Mouse (Mus musculus) embryonic facial prominence, embryonic 11.5 days (tissue): Measurements from ENCODE around the gene Fam49a. TPM values are rescaled to one million over a fixed set of nuclear protein-coding genes. Genes with fewer than 3 reads are reported as not detected.

Experiments
- ATAC-seq: fragments of 200-750 bp; cut with Nextera tagmentation; replicated peaks from 2 replicates; pipeline ENCODE4 v1.8.0; 2017; ENCODE audit warnings: low read depth; ENCODE audit not compliant: insufficient number of reproducible peaks, low FRiP score, low TSS enrichment
- DNase-seq: peaks from one replicate; pipeline ENCODE4 v3.0.0-alpha.2; 2015; ENCODE audit warnings: low spot score
- H3K27ac ChIP-seq: fragments of 300-500 bp; sonication (generic); replicated peaks from 2 replicates; pipeline ENCODE4 v1.5.1; 2014; ENCODE audit warnings: mild to moderate bottlenecking, low read depth, low read length, control low read depth
- H3K27me3 ChIP-seq: fragments of 300-500 bp; sonication (generic); 2 replicates; pipeline ENCODE4 v1.6.1; 2014; ENCODE audit warnings: mild to moderate bottlenecking, low read length, moderate library complexity, mixed read lengths; ENCODE audit not compliant: control insufficient read depth, insufficient read depth
- H3K36me3 ChIP-seq: fragments of 300-500 bp; sonication (generic); replicated peaks from 2 replicates; pipeline ENCODE4 v1.6.1; 2014; ENCODE audit warnings: low read depth, mild to moderate bottlenecking, low read length, moderate library complexity, mixed read lengths; ENCODE audit not compliant: control insufficient read depth, insufficient read depth
- H3K4me1 ChIP-seq: fragments of 300-500 bp; sonication (generic); 2 replicates; pipeline ENCODE4 v1.6.1; 2014; ENCODE audit warnings: low read length, mixed read lengths; ENCODE audit not compliant: control insufficient read depth, insufficient read depth
- H3K4me2 ChIP-seq: fragments of 300-500 bp; sonication (generic); 2 replicates; pipeline ENCODE4 v1.6.1; 2014; ENCODE audit warnings: low read depth, mild to moderate bottlenecking, control low read depth, low read length, moderate library complexity
- H3K4me3 ChIP-seq: fragments of 300-500 bp; sonication (generic); 2 replicates; pipeline ENCODE4 v1.5.1; 2014; ENCODE audit warnings: low read depth, low read length, control low read depth
- H3K9ac ChIP-seq: fragments of 300-500 bp; sonication (generic); replicated peaks from 2 replicates; pipeline ENCODE4 v1.6.1; 2014; ENCODE audit warnings: mild to moderate bottlenecking, control low read depth, low read length
- H3K9me3 ChIP-seq: fragments of 300-500 bp; sonication (generic); replicated peaks from 2 replicates; pipeline ENCODE4 v1.6.1; 2016; ENCODE audit warnings: mild to moderate bottlenecking, low read length, inconsistent platforms, mixed read lengths; ENCODE audit not compliant: control insufficient read depth
- WGBS: fragments of 180-500 bp; shearing (Covaris S2); extraction: QIAGEN DNeasy Blood & Tissue Kit; methylation state at CpG from one replicate; pipeline ENCODE4 v1.1.7; 2014; 5-methylcytosine and 5-hydroxymethylcytosine counted together
- polyA plus RNA-seq: library from polyadenylated mRNA; unstranded; fragments of >200 nt; fragmentation: Nextera tagmentation; extraction: Ambion mirVana; gene quantifications from 2 replicates; pipeline ENCODE4 v1.2.1, GENCODE M21; 2014

Gene Fam49a
- polyA plus RNA-seq, 1 experiment from 2014 or later: 11.2 TPM

DNA sequence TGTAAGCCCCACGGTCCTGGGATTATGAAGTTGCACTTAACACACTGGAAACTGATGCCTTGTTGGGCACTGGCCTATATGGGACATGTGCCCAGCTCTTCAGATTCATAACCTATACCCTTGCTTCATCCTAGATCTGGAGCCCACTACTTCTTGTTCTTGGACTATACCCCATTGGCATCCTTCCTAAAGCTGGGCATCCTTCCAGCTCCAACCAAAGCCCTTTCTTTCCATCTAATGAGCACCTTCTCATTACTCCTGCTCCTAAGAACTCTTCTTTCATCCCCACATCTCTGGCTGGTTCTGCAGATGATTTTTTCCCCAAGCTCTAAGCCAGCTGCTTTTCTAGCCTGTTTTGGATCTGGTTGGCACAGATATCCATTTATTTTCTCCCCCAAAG, 127.3 kb downstream of the Fam49a start:
- Histone ChIP-seq H3K4me2 (no peak overlapping the region), H3K4me1 (no peaks in the 10 kb centered on the region), H3K27ac (no peak overlapping the region), H3K36me3 (no peaks in the 10 kb centered on the region), H3K9ac (no peak overlapping the region), H3K9me3 (no peaks in the 10 kb centered on the region), H3K4me3 (no peak overlapping the region), H3K27me3 (no peaks in the 10 kb centered on the region)
- WGBS: 80% methylated on average over 1 of the region's 1 CpGs
- DNase-seq: no peak
- no peak for ATAC-seq

DNA sequence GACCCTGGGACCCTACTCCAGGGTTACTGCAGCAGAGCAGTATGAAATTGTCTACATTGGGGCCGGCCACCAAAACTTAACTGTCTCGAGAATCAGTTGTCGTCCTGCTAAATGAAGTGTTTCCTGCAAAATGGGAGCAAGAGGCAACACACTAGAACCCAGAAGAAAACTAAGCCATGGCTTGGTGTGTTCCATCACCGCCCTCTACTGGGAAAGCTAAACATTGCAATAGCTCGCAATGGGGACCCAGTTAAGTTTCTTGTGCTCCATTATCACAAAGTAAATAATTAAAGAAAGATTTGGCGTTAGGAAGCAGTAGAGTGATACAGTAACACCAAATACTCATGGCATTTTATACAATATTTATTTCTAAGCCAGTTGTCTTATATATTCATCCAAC, 134.3 kb downstream of the Fam49a start:
- peak; percentile 71 for DNase-seq
- H3K4me3 ChIP-seq: no peak overlapping the region
- no peaks in the 10 kb centered on the region for H3K4me1 ChIP-seq
- H3K9ac ChIP-seq: no peak overlapping the region
- no peaks in the 10 kb centered on the region for H3K9me3 ChIP-seq
- no peak overlapping the region for H3K27ac ChIP-seq
- H3K36me3 ChIP-seq: no peaks in the 10 kb centered on the region
- H3K27me3 ChIP-seq: no peaks in the 10 kb centered on the region
- 21% methylated on average over 6 of the region's 6 CpGs for WGBS
- ATAC-seq: no peak
- H3K4me2 ChIP-seq: no peak overlapping the region

DNA sequence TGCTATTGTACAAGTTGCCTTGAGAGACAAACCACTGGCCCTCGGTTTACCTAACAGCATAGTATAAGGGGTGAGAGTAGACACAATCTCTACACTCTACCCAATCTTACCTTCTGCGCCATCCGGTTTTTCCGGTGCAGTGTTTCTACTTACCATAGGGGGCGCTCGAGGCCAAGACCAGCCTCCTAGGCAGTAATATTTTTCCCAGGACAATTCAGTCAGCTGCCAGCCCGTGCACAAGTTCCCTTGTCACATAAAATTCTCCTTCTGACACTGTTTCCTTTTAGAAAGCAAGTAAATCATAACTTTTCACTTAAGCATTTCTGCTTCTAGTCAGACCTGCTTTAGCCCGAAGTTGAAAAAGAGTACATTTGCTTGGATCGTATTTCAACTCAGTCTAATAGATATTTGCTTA, 139.1 kb downstream of the Fam49a start:
- Histone ChIP-seq H3K4me3 (no peak overlapping the region), H3K27ac (0 out of 2 replicates have a peak overlapping the region, but pooled peaks have one; percentile 41), H3K4me1 (no peaks in the 10 kb centered on the region), H3K4me2 (no peak overlapping the region), H3K27me3 (no peaks in the 10 kb centered on the region), H3K9me3 (no peaks in the 10 kb centered on the region), H3K9ac (no peak overlapping the region), H3K36me3 (no peaks in the 10 kb centered on the region)
- DNase-seq (peak; percentile 82), ATAC-seq (peak; percentile 74)
- 29% methylated on average over 9 of the region's 9 CpGs for WGBS

DNA sequence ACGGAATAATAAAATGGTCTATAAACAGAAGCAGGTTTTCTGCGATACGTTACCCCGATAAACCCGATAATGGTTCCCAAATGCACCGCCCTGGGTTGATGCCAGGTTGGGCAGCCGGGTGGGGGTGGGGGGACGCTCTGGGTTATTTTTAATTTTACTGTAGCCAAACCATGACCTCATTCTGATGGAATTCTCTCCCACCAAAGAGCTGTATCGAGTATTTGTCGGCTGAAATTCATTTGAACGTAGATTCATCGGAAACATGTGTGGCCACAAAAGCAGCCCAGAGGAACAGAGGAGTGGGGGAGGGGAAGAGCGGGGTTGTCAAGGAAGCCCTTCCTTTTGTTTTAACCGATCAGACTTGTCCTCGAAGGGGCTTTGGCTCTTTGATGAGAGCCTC, 139.6 kb downstream of the Fam49a start:
- peak; percentile 80 for ATAC-seq
- H3K4me2 ChIP-seq: no peak overlapping the region
- no peak overlapping the region for H3K4me3 ChIP-seq
- H3K4me1 ChIP-seq: no peaks in the 10 kb centered on the region
- DNase-seq: peak; percentile 91
- H3K36me3 ChIP-seq: no peaks in the 10 kb centered on the region
- no peaks in the 10 kb centered on the region for H3K27me3 ChIP-seq
- peak overlapping the region; percentile 44; the same call in 1 of the 2 replicates for H3K27ac ChIP-seq
- WGBS: 23% methylated on average over 15 of the region's 15 CpGs
- no peak overlapping the region for H3K9ac ChIP-seq
- H3K9me3 ChIP-seq: no peaks in the 10 kb centered on the region

DNA sequence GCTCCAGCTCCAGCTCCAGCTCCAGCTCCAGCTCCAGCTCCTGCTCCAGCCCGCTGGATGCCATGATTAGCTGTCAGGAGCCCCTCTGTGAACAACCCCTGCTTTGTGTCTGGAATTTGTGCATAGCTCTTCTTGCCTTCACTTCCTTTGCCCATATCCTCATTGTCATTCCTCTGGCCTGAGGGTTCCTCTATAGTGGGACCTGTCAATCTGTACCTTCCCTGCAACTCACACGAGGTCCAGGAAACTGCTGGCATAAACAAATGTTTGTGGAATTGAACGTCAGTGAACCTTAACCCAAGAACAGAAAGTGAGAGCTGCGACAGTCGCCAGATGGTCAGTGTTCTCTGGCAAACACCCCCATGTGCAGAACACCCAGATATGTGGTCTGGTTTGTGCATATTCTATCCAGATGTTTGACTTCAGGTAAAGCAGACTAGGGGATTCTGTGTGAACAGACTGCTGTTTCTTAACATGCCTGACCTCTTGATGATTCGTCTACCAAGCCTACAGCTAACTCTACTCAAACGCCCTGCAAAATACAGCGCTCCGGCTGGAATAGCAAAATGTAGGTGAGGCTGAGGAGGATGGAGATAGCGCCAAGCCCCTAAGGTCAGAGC, 143.7 kb downstream of the Fam49a start:
- Histone ChIP-seq H3K36me3 (no peaks in the 10 kb centered on the region), H3K4me1 (no peaks in the 10 kb centered on the region), H3K27me3 (no peaks in the 10 kb centered on the region), H3K4me2 (no peak overlapping the region), H3K4me3 (no peak overlapping the region), H3K9me3 (no peaks in the 10 kb centered on the region), H3K27ac (0 out of 2 replicates have a peak overlapping the region, but pooled peaks have one; percentile 16), H3K9ac (no peak overlapping the region)
- 0 out of 2 replicates have a peak, but pooled peaks have one; percentile 40 for ATAC-seq
- DNase-seq: peak; percentile 55
- WGBS: 42% methylated on average over 10 of the region's 10 CpGs

DNA sequence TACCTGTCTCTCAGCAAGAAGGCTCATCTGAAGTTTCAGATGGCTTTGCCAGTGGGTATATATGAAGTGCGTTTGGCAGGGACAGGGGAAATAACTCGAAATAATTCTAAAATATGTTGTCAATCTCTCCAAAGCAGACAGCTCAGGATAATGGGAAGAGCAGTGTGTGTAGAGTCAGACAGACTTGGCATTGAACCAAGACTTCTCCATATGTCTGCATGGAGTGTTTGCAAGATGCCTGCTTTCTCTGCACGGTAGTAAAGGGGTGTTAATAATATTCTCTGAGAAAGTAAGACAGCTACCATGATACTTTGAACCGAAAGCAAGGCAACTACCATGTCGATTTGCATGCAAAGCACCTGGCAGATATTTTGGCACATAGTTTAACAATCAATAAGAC, 147.1 kb downstream of the Fam49a start:
- Histone ChIP-seq H3K4me3 (no peak overlapping the region), H3K4me1 (no peaks in the 10 kb centered on the region; the same call in 1 of the 2 replicates), H3K36me3 (no peaks in the 10 kb centered on the region), H3K9ac (no peak overlapping the region), H3K27me3 (no peaks in the 10 kb centered on the region), H3K4me2 (no peak overlapping the region), H3K27ac (no peak overlapping the region), H3K9me3 (no peaks in the 10 kb centered on the region)
- ATAC-seq: no peak
- WGBS: 80% methylated on average over 5 of the region's 5 CpGs
- no peak for DNase-seq

DNA sequence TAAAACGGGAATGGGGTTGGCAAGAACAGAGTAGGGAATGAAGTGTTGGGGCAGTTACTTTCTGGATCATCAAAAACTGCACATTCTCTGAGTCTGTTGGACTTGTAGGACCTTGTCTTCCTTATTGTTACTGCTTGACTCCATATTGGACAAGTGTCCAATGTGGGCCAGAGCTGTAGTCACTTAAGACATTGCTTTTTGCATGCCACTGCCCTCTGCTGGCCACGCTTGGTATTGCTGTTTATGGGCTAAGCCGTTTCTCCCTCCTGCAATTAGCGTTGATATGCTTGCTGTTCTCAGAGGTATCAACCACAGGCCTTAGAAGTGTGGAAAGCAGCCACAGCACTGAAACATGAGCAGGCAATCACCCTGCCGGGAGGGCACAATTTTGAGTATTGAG, 150.7 kb downstream of the Fam49a start:
- Histone ChIP-seq H3K9ac (no peak overlapping the region), H3K4me2 (no peak overlapping the region), H3K27ac (no peak overlapping the region), H3K9me3 (no peaks in the 10 kb centered on the region), H3K36me3 (no peaks in the 10 kb centered on the region), H3K27me3 (no peaks in the 10 kb centered on the region), H3K4me3 (no peak overlapping the region), H3K4me1 (no peaks in the 10 kb centered on the region; the same call in 1 of the 2 replicates)
- WGBS: 32% methylated on average over 5 of the region's 5 CpGs
- peak; percentile 87 for DNase-seq
- peak; percentile 34; the same call in 1 of the 2 replicates for ATAC-seq

DNA sequence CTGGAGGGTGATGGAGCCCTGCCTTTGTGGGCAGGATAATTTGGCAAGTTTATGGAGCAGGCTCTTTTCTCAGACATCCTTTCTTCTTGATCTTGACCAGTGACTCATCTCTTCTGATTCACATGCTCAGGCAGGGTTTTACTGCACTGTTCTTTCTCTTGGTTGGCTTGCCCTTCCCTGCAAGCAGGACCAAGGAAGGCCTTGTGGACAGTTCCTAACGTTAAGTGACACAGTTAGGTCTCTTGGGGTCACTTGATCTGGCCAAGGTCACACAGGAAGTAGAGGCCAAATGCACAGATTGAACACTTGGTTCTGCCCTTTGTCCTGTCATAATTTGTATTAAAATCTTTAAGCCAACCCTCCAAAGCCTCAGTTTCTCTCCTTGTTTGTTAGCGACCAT, 158.5 kb downstream of the Fam49a start:
- WGBS: 9% methylated on average over 2 of the region's 2 CpGs
- Histone ChIP-seq H3K4me2 (no peak overlapping the region), H3K4me3 (no peak overlapping the region), H3K27me3 (no peaks in the 10 kb centered on the region), H3K9ac (no peak overlapping the region), H3K9me3 (no peaks in the 10 kb centered on the region), H3K27ac (no peak overlapping the region), H3K4me1 (no peaks in the 10 kb centered on the region), H3K36me3 (no peaks in the 10 kb centered on the region)
- peak; percentile 42 for ATAC-seq
- no peak for DNase-seq
